Mouse (Mus musculus) induced T-regulatory cell, adult 2 months (primary cell): ENCODE data around the gene Umps.

Experiments
- DNase-seq: peaks from one replicate; pipeline ENCODE4 v3.0.0-alpha.2; 2012; ENCODE audit warnings: low read depth

The Umps gene

DNA sequence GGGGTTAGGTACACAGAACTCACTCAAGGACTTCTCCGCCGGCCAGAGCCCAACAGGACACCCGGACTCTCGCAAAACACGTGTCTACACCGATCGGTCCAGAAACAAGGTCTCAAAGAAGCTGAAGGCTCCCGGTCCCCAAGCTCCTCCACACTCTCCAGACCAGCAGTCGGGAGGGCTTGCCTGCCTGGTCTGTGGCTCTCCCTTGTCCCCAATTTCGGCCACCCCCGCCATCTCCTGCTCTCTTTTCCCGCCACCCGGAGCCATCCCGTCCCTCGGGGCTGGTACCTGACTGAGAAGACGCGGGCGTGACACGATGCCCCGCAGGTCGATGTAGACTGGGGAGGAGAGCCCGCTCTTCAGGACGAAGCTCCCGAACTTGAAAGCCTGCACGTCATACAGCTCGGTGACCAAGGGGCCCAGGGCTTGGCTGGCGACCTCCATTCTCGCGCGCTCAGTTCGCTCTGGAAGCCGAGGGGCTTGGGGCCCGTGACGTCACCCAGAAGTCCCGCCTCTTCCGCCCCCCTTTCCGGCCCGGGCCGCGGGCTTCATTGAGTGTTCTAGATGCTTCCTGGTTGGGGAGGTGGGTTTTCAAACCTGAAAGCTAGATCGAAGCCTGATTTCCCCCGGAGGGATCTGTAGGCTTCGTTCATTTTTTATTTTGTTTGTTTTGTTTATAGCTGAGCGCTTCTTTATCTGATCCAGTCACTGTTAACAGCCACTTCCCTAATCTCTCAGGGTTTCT is at the start of gene Umps:
Gene Umps, minus strand, starts transcription at position 501 of the 745 bp plus-strand sequence.
- DNase-seq: peak; percentile 92

DNA sequence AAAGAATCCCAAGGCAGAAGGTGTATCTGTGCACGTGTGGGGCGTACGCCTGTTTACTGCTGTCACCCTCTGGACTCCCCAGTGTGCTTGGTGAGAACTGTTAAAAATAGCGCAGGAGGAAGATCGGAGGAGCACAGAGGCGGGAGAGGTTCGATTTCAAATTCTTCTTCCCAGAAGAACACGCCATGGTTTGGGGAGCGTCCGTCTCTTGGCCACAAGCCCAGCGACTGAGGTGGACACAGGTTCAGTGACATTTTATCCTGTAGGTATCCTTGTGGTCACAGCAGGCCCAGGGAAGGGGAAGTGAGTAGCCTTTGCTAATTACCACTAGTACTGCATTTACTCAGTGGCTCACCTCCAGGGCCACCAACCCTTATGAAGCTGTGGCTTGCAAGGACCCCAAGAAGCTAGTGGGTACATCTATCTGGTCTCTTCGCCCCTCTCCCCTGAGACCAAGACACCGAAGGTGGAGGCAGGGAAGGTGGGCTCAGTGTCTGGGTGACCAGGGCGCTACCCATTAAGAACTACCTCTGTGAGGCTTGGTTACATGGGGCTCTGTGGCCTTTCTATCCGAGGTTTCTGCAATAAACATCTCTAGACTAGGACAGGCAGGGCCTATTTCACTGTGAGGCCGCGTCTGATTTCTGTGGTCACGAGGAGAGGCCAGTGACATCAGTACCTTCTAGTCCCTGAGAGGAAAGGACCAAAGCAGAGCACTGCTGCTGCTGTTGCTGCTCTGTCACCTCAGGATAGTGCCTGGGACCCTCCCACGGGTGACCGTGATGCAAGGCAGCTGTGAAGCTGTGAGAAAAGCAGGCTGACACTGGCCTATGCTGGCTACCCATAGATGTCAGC is 45.4 kb upstream of the Umps start:
- DNase-seq: no peak

DNA sequence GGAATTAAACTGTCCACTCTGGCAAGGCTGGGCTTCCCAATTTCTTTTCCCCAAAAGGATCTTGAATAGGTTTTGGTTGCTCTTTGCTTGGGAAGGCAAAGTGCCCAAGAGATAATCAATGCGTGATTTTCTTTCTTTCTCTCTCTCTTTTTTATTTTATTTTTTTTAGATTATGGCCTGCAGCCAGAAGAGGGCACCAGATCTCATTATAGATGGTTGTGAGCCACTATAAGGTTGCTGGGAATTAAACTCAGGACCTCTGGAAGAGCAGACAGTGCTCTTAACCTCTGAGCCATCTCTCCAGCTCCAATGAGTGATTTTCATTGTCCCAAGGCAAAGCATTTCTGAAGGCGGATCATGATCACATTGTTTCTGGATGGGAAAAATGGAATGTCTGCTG is 42.7 kb upstream of the Umps start:
- no peak for DNase-seq

DNA sequence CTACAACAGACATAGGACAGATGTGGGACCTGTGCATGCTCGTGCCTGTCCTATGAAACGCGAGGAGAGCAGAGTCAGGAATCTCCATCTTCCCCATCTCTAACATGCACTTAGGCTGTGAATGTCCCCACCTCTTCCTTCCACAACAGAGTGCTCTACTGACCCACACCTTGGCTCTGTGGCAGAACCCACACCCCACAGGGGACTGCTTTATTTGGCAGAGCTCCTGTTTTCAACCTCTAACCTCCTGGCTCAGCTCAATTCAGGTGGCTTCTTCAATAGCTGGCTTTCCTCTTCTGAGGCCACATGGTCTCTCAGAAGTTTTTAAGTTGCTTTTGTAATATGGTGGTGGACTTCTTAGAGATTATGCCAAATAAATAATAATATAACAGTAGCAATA is 39.1 kb upstream of the Umps start:
- no peak for DNase-seq

DNA sequence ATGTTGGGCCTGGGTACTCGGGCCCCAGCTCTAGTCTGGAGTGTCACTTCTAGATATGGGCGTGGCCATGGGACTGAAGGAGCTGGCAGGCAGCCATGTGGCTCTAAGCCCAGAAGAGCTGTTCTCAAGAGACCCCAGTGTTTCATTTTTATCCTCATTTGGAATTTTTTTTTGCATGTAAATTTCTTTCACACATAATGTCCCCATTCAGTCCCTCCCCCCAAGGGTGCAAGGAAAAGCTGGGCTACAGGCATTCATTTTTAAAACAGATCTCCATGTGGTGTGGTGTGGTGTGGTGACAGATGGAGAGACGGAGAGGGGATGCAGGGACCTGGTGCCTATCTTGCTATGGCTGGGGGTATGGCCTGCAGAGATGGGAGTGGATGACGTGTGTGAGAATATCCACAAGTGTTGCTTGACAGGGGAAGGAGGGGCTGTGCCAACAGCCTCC is 37.3 kb upstream of the Umps start:
- no peak for DNase-seq

DNA sequence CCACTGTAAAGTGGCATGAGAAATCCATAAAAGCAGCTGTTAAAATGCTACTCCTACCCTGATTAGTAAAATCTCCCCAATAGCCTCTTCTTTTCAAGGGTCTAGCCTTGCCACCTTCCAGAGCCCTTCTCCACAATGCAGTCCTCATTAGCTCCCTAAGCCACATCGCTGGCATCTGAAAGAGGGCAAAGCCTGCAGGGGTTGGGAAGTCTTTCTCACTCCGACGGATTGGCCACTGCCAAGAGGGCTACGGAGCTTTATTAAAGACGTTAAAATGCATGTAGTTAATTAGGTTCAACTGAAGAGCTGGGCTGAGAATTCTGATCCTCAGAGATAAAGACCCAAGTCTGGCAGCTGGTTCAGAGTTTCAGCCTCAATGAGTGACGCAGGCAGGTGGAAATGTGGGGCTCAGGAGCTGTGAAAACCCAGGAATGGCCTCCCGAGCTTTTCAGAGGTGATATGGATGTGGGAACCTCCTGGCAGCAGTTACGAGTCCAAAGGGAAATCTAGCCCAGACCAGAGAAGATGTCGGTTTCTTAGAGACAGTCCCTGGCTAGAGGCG is 36.8 kb upstream of the Umps start:
- DNase-seq: no peak

DNA sequence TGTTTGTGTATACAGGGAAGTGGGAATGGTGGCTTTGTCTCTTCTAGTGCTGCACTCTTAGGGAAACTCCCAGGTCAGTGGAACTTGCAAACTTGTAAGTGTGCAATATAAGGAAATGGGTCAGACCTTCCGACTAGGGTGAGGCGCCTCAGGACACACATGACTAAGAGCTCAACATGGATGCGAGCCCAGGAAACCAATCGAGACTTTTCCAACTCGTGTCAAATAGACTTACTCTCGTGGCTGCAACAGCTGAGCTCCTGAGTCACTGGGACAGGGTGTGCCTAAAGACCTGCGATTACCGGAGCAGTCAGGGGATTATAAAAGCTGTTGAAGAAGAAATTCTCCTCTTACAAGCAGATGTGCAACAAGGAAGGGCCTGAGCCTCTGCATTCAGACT is 33.9 kb upstream of the Umps start:
- no peak for DNase-seq

DNA sequence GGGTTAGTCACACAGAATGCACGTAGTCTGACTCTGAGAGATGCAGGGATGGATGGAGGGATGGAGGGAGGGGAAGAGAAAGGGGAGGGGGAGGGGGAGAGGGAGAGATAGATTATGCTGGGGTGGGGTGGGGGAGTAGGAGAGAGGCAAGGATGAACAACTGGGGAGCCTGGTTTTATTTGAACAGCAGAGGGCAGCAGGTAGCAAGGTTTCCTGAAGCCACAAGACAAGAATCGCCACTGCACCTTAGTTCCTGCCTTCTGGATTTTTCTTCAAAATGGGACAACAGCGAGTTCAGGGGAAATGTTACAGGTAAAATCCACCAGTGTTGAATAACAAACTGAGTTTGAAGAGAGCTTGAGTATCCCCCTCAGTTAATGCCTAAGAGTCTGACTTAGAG is 32.5 kb upstream of the Umps start:
- DNase-seq: peak; percentile 47

DNA sequence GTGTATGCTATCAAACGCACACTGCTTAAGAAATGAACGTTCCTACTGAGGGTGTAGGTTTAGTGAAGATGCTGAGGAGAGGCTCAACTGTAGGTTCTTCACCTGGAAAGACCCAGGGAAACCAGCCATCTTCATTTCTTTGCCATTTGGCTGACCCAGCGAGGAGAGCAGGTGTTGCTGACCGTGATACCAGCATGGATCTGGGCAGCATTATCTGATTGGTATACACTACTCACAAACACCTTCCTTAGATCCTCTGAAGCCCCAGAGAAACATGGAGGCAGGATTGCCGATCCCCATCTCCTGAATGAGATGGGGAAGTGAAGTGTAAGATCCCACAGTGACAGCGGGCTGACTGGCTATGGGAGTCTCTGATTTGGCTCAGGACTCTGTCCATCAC is 31.2 kb upstream of the Umps start:
- DNase-seq: no peak

DNA sequence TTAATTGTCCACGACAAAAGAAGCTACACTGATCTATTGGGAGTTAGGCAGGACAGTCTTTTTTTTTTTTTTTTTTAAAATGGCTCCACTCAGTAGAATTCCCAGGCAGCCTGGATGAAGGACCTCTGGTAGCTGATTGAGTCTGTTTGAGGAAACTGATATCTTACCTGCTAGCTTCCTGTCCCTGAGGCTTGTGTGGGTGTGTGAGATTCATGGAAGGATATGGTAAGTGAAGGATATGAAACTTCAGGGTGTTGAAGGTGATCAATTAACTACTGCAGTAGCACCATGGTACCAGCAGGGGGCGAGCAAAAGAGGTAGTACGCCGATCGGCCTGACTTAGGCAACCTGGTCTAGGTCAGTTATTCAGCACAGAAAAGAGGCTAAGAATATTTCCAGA is 29.2 kb upstream of the Umps start:
- DNase-seq: peak; percentile 81

DNA sequence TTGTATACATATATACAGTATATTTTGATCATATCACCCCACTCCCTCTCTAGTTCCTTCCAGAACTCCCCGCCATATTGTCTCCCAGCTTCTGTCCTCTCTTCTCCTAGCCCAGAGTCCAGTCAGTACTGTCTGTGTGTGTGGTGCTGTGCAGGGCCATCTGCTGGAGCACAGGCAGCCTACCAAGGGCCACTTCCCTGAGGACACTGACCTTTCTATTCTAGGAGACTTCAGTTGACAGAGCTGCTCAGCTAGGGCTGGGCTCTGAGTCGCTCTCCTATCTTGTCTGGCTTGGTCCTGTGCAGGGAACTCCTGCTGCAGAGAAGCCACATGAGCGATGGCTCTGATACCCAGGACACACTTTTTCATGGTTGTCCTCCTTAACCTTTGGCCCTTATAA is 28.7 kb upstream of the Umps start:
- DNase-seq: no peak

DNA sequence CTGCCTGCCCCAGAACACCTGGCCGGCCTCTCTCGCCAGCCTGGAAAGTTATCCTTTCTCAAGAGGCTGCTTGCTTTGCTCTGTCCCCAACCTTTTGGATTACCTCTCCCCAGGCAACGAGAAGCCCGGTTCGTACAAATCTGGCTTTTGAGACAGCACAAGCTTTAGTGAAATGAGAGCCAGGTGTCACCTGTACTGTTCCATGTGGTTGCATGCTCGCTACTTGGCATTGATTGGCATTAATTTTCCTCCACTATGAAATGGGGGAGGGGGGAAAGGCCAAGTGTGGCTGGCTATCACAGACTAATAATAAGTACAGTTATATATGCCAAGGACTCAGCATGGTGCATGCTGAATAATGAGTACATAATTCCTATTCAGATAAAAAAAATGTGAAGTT is 27.5 kb upstream of the Umps start:
- DNase-seq: no peak

DNA sequence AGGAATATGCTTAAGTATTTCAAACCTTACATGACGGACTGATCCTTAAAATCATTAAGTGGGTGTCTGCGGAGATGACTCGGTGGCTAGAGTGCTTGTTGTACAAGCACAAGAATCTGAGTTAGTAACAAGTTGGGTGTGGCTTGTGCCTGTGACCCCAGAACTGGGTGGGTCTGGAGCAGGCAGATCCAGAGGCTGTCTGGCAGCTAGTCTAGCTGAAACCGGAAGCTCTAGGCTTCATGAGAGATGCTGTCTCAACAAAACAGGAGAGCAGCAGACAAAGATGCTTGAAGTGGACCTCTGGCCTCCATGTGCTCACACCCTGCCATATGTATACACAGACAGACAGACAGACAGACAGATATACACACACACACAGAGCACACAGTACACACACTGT is 23.9 kb upstream of the Umps start:
- DNase-seq: no peak

DNA sequence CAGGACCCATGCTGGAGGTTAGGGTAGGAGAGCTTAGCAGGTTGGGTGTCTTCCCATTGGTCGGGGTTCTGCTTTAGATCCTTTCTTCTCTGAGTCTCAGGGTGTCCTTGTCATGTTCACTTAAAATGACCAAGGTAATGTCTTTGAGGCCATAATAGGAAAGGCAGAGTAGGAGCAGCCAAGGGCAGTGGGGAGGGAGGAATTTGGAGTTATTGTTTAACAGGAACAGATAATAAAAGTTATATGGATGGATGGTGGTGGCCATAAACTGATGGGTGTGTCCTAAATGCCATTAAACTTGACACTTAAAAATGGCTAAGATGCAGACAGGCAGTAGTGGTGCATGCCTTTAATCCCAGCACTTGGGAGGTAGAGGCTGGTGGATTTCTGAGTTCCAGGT is 22.3 kb upstream of the Umps start:
- no peak for DNase-seq

DNA sequence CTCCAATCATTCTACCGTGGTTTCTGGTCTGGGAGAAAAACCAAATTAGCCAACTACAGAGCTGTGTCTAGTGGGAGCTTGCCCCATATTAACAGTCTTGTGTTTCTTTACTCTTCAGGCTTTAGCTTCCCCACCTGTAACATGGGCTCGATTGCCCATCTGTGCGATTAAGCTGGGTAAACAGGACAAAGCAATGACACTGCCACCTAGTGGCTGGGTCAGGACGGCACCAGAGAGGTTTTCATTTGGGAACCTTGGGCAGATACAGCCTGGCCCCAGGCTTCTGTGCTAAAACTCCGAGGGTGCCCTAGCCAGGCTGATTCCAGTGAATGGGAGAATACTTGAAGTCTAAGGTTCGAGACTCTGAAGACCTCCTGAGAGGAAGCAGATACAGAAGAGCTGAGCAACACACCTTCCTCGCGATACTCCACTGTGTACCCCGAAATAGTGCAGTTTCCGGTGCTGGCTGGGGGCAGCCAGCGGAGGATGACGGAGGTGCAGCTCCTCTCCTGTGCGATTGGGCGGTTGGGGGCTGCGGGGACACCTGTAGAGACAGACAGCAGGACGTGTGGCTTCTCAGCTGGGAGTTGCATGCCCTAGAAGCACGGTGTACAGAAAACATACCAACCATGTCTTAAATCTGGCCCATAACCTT is 21.6 kb upstream of the Umps start:
- DNase-seq: peak; percentile 81

DNA sequence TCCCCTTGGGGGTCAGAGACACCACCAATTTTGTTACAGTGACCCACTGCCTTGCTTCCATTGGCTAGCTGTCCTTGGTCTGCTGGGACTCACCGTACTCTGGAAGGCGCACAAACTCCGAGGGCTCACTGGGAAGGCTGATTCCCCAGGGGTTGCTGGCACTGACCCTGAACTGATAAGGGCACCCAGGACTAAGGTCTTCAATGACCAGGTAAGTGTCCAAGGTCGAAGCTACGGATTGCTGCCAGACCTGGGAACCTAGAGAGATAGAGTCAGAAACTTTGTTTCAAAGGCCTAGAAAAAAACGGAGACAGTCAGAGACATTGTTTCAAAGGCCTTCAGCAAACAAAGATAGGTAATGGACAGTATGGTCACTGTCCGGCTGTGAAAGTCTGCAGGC is 20.2 kb upstream of the Umps start:
- DNase-seq: no peak

DNA sequence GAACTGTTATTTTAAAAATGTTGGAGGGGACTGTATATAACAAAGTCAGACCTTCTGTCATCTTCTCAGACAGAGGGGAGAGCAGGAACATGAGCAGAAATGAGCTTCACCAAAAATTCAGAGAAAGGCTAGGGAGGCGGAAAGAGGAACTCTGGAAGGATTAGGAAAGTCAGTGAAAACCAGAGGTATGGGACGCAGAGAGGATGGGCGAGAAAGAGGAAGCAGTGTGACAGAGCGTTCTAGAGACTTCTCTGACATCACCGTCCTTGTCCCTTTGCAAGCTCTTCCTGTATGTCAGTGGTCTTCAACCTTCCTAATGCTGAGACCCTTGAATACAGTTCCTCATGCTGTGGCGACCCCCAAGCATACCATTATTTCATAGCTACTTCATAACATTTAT is 18.5 kb upstream of the Umps start:
- DNase-seq: no peak

DNA sequence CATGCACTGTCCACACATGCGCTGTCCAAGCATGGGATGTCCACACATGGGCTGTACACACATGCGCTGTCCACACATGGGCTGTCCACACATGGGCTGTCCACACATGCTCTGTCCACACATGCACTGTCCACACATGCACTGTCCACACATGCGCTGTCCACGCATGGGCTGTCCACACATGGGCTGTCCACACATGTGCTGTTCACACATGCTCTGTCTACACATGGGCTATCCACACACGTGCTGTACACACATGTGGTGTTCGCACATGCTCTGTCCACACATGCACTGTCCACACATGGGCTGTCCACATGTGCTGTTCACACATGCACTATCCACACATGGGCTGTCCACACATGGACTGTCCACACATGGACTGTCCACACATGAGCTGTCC is 16.9 kb upstream of the Umps start:
- no peak for DNase-seq

DNA sequence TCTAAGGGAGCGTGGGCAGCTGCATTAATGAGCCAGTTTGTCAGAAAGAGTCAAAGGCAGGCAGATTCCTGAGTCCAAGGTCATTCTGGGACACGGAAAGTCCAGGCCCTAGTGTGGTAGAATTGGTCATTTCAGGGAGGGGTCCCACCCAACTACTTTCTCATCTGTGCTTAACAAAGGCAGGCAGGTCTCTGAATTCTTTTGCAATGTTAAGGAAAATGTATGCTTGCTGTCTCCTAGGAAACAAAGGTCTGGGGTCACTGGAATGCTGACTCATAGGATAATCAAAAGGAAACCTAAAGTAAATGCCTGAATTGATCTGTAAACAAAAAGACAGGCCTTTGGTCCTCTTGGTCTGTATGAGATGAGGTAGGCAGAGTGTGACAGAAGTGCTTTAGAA is 13.0 kb upstream of the Umps start:
- DNase-seq: no peak

DNA sequence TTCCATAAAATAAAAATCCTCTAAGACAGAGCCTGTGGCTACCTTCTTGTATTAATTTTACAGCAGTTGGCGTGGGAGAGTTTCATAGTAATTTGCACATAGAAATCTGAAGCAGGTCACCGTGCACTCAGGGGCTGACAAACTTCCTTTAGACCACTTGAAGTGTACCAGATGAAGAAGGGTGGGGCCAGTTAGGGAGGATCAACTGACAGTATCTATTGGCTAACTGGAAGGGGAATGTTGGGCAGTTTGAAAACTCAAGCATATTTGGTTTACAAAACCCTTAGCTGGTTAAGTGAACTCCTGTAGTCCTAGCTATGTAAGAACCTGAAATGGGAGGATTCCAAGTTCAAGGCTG is 424 bp upstream of the Umps start:
- no peak for DNase-seq

DNA sequence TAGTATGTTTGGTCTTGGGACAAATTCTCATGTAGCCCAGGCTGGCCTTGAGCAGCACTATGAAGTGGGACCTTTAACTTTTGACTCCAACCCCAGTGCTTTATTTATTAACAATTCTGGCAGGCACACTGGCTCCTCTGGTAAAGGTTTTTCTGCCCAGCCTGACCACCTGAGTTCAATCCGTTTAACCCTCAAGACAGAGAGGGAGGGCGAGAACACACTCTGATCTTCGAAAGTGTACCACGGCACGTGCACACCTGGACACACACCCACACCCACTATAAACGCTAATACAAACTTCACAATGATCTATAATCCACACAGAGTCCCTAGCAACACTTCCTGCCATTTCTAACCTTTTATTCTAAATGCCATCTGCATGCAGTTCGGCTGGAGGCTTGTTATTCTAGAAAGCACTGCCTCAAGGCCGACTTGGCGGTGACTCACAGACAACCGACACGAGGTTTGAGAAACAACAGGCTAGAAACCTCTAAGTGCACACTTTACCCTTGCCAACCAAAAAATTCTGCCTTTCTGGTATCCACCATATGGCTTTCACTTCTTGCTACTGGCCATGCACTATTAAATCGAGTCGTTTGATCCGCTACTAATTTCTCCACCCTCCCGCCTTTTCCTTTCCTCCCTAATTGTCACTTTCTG is 830 bp downstream of the Umps start:
- DNase-seq: peak; percentile 58

DNA sequence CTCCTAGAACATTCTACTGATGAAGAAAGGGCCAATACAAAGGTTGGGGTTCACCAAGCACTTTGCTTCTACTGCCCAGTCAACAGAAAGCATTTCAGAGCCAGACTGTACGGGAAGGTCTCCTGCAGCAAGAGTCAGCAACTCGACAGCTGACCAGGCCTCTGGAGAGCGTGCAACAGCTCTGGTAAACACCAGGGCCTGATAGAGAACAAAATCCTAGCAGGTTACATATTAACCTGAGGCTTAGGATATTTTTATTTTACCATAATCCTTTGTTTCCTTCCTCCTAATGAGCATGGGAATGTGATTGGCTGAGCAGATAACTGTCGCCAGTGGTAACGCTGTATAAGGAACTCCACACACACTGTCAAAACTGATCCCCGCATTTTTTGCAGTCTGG is 3.3 kb downstream of the Umps start:
- no peak for DNase-seq
